Mouse (Mus musculus): ENCODE results near the gene Ensa. TPM values are rescaled to one million over a fixed set of nuclear protein-coding genes. Genes with fewer than 3 reads are reported as not detected.
"Not testable (repeated sequence)": the region's sequence is repeated elsewhere in the genome, so short reads cannot be mapped to it uniquely, and the experiment has no call there.

Gene Ensa
- polyA plus RNA-seq, 1 experiment from 2014 or later, result 142 TPM

GRCm38 (mm10) chr3:95669309-95669665 lies 44.5 kb downstream of the Ensa start:
- DNase-seq (ENCODE audit: low read depth, low spot score) (no peak), ATAC-seq (no peak)
- no peaks in the 10 kb centered on the region for H3K27me3 ChIP-seq
- in situ Hi-C loops (cut with MboI; ENCODE audit: low pct_unique_long_range_greater_than_20kb), result loop anchor here (10.0 kb wide), 1 partner anchor 496 kb away; the partner anchor contains the start of gene Mtmr11
- ChIA-PET CTCF (interaction anchor here (0.7 to 4.1 kb wide), 4 partner anchors 7 to 37 kb away, joined by 3 to 16 read pairs (median 10); no protein-coding TSS in a partner anchor), POLR2A (interaction anchor here (1.0 to 2.8 kb wide), 3 partner anchors 10 to 18 kb away, joined by 4 to 12 read pairs (median 9); partner anchors contain the start of gene Mcl1)
- no peak for TF ChIP-seq CTCF (IDR thresholded peaks at IDR 0.05)

DNA sequence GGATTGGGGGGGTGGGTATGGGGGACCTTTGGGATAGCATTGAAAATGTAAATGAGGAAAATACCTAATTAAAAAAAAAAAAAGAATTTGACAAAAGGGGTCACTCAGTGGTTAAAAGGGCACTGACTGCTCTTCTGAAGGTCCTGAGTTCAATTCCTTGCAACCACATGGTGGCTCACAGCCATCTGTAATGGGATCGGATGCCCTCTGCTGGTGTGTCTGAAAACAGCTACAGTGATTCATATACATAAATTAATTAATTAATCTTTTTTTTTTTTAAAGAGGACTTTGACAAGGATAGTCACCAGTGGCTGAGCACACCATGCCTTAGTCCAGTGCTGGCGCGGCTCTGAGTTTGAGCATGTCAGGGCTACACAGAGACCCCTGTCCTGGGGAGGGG lies 45.6 kb downstream of the Ensa start:
- ChIA-PET POLR2A (interaction anchor here (0.9 to 8.9 kb wide), 2 partner anchors 8 to 46 kb away, joined by 3 to 109 read pairs; partner anchors contain the start of gene Mcl1), CTCF (interaction anchor here (1.0 kb wide), 1 partner anchor 20 kb away, joined by 4 read pairs; no protein-coding TSS in a partner anchor)
- in situ Hi-C loops (cut with MboI; ENCODE audit: low pct_unique_long_range_greater_than_20kb); DNase-seq (ENCODE audit: low read depth, low spot score); ATAC-seq; H3K27me3 ChIP-seq: not testable (repeated sequence)

GRCm38 (mm10) chr3:95671201-95671600 lies 46.4 kb downstream of the Ensa start:
- in situ Hi-C loops (cut with MboI; ENCODE audit: low pct_unique_long_range_greater_than_20kb), result no loop called here
- ATAC-seq, result no peak
- POLR2A ChIA-PET, result interaction anchor here (8.9 kb wide), 1 partner anchor 8 kb away, joined by 109 read pairs; the partner anchor contains the start of gene Mcl1
- no peak for DNase-seq (ENCODE audit: low read depth, low spot score)
- CTCF ChIA-PET, result interaction anchor here (1.0 kb wide), 1 partner anchor 20 kb away, joined by 4 read pairs; no protein-coding TSS in a partner anchor
- no peaks in the 10 kb centered on the region for H3K27me3 ChIP-seq
- no peak for TF ChIP-seq CTCF (IDR thresholded peaks at IDR 0.05)

DNA sequence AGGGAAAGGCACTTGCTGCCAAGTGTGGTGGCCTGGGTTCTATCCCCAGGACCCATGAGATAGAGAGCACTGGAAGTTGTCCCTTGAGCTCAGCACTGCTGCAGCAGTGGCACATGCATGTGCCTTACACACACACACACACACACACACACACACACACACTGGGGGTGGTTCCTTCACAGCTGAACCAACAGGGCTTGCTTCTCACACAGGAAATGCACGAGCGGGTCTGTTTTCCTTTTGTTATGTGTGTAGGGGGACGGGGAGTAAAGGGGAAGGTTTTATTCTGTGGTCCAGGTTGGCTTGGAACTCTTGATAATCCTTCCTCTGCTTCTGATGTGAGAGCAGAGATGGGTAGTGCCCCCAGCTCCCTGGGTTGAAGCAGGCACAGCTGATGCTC lies 47.7 kb downstream of the Ensa start:
- DNase-seq (ENCODE audit: low read depth, low spot score), result no peak
- ATAC-seq, result no peak

DNA sequence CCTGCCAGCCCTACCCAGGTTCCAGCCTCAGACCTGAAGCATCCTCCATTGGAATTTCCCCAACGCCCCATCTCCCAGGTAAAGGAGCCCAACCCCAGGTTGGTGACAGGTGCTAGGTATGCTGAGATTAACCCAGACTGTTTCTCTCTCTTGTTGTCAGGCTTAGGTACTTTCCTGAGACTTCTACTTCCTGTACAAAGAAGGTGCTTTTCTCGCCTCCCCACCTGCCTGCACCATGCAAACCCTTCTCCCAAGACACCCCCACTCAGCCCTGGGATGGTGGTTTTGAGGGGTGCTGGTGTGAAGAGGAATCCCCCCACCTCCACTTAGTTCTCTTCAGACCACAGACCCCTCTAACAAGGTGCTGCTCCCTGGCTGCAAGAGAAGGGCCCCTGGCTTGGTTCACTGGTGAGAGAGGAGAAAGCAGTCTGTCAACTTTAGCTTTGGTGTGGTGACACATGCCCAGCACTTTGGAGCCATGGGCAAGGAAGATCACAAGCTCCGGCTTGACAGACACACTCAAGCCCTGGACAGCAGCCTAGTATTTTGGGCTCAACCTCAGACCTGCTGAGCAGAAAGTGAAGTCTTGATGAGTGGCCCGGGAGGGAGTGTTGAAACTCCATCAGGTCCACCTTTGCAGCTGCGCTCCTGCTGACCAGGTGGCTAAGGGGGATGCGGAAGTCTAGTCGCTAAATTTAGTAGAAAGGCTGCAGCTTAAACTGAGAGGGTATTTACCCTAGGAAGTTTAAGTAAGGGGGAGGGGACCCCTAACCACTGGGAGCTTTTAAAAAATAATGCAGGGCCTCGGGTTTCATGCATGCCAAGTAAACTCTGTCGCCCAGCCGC lies 48.3 kb downstream of the Ensa start:
- POLR2A ChIA-PET, result interaction anchor here (0.9 to 8.9 kb wide), 2 partner anchors 10 to 15 kb away, joined by 3 to 109 read pairs; partner anchors contain the start of genes Adamtsl4 and Mcl1
- CTCF ChIA-PET, result interaction anchor here (1.0 to 1.4 kb wide), 4 partner anchors 9 to 41 kb away, joined by 3 to 5 read pairs (median 3); no protein-coding TSS in a partner anchor
- no peaks in the 10 kb centered on the region for H3K27me3 ChIP-seq
- in situ Hi-C loops (cut with MboI; ENCODE audit: low pct_unique_long_range_greater_than_20kb), result no loop called here
- TF ChIP-seq CTCF (IDR thresholded peaks at IDR 0.05), result no peak
- no peak for ATAC-seq
- DNase-seq (ENCODE audit: low read depth, low spot score), result no peak

More for the DNA sequence above, 47.7 kb downstream of the Ensa start:
- H3K27me3 ChIP-seq, result no peaks in the 10 kb centered on the region
- TF ChIP-seq CTCF (IDR thresholded peaks at IDR 0.05), result no peak
- in situ Hi-C loops (cut with MboI; ENCODE audit: low pct_unique_long_range_greater_than_20kb), result no loop called here
- ChIA-PET POLR2A (interaction anchor here (0.6 to 8.9 kb wide), 2 partner anchors 10 to 154 kb away, joined by 6 to 109 read pairs; partner anchors contain the start of gene Mcl1), CTCF (interaction anchor here (1.0 to 1.4 kb wide), 3 partner anchors 8 to 40 kb away, joined by 3 to 5 read pairs (median 3); no protein-coding TSS in a partner anchor)

GRCm38 (mm10) chr3:95673707-95674211 lies 49.0 kb downstream of the Ensa start:
- CTCF ChIA-PET, result interaction anchor here (1.0 to 1.4 kb wide), 3 partner anchors 12 to 41 kb away, joined by 3 to 5 read pairs (median 3); no protein-coding TSS in a partner anchor
- H3K27me3 ChIP-seq, result no peaks in the 10 kb centered on the region
- in situ Hi-C loops (cut with MboI; ENCODE audit: low pct_unique_long_range_greater_than_20kb), result no loop called here
- no peak for ATAC-seq
- POLR2A ChIA-PET, result interaction anchor here (0.9 to 8.9 kb wide), 2 partner anchors 11 to 14 kb away, joined by 3 to 109 read pairs; partner anchors contain the start of genes Adamtsl4 and Mcl1
- TF ChIP-seq CTCF (IDR thresholded peaks at IDR 0.05), result no peak
- DNase-seq (ENCODE audit: low read depth, low spot score), result no peak

DNA sequence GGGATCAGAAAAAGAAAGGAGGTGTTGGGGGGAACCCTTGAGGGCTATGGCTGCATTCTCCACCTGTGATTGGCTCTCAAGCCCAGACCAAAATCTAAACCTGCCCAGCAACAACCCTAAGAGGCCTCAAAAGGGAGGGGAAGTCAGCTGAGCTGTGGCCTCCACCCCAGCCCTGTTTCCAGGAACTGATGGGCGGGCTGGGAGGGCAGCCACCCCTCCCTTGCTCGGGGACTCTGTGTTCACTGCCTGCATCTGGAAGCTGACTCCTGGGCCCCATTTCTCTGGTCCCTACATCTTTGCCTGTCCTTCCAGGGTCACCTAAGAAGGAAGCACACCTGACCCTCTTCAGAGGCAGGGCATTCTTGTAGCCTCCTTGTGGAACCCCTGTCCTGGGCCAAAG lies 49.4 kb downstream of the Ensa start:
- DNase-seq (ENCODE audit: low read depth, low spot score) (no peak), ATAC-seq (no peak)
- ChIA-PET CTCF (interaction anchor here (1.5 to 5.0 kb wide), 4 partner anchors 10 to 41 kb away, joined by 4 to 58 read pairs (median 35); partner anchors contain the start of gene Adamtsl4), POLR2A (interaction anchor here (8.9 kb wide), 1 partner anchor 11 kb away, joined by 109 read pairs; the partner anchor contains the start of gene Mcl1)
- no peak for TF ChIP-seq CTCF (IDR thresholded peaks at IDR 0.05)
- in situ Hi-C loops (cut with MboI; ENCODE audit: low pct_unique_long_range_greater_than_20kb), result no loop called here
- H3K27me3 ChIP-seq, result no peaks in the 10 kb centered on the region

DNA sequence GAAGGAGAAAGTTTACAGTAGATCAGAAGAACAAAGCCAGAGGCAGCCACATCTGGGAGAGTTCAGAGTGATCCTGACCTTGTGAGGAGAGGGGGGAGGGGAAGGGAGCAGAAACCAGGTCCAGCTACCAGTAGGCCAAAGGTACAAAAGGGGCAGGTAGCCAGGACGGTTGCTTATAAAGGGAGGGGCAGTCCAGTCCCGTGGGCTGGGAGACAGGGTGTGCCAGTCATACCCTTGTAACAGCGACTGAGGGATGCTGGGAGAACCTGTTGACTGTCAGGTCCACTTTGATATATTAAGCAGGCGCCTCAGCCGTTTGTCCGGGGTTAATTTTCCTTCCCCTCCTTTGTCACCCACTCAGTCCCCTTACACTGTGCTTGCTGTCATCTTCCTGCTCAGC lies 50.0 kb downstream of the Ensa start:
- ChIA-PET POLR2A (interaction anchor here (1.2 to 8.9 kb wide), 3 partner anchors 12 to 50 kb away, joined by 5 to 109 read pairs (median 8); partner anchors contain the start of genes Adamtsl4, Ensa and Mcl1), CTCF (interaction anchor here (0.9 to 5.0 kb wide), 15 partner anchors 11 to 157 kb away, joined by 3 to 58 read pairs (median 5); partner anchors contain the start of genes Adamtsl4, Ecm1 and Ensa)
- ATAC-seq, result no peak
- H3K27me3 ChIP-seq, result no peaks in the 10 kb centered on the region
- no peak for TF ChIP-seq CTCF (IDR thresholded peaks at IDR 0.05)
- in situ Hi-C loops (cut with MboI; ENCODE audit: low pct_unique_long_range_greater_than_20kb), result no loop called here
- DNase-seq (ENCODE audit: low read depth, low spot score), result no peak

GRCm38 (mm10) chr3:95675301-95676092 lies 50.7 kb downstream of the Ensa start:
- ATAC-seq, result peak; percentile 69
- CTCF ChIA-PET, result interaction anchor here (0.8 to 5.0 kb wide), 24 partner anchors 8 to 183 kb away, joined by 3 to 58 read pairs (median 4); partner anchors contain the start of genes Adamtsl4, Ecm1 and Ensa
- no peak for TF ChIP-seq CTCF (IDR thresholded peaks at IDR 0.05)
- DNase-seq (ENCODE audit: low read depth, low spot score), result peak; percentile 98
- POLR2A ChIA-PET, result interaction anchor here (1.2 to 8.9 kb wide), 5 partner anchors 10 to 51 kb away, joined by 5 to 109 read pairs (median 7); partner anchors contain the start of genes Adamtsl4, Ensa and Mcl1
- in situ Hi-C loops (cut with MboI; ENCODE audit: low pct_unique_long_range_greater_than_20kb), result no loop called here
- no peaks in the 10 kb centered on the region for H3K27me3 ChIP-seq

Measured in Patski (cell line).